Mouse (Mus musculus) neural tube, embryonic 12.5 days (tissue): ENCODE measurements around the gene Tardbp. TPM values are rescaled to one million over a fixed set of nuclear protein-coding genes. Genes with fewer than 3 reads are reported as not detected.

Experiments used
- ATAC-seq: fragments of 200-750 bp; cut with Nextera tagmentation; 2 replicates; pipeline ENCODE4 v1.8.0; 2017; ENCODE audit warnings: low read depth, mild to moderate bottlenecking, moderate TSS enrichment, moderate library complexity; ENCODE audit not compliant: low FRiP score
- H3K27ac ChIP-seq: fragments of 300-500 bp; sonication (generic); 2 replicates; pipeline ENCODE4 v1.5.1; 2016
- H3K27me3 ChIP-seq: fragments of 300-500 bp; sonication (generic); replicated peaks from 2 replicates; pipeline ENCODE4 v1.6.1; 2016; ENCODE audit warnings: mild to moderate bottlenecking
- H3K36me3 ChIP-seq: fragments of 300-500 bp; sonication (generic); 2 replicates; pipeline ENCODE4 v1.6.1; 2016; ENCODE audit warnings: mild to moderate bottlenecking
- H3K4me1 ChIP-seq: fragments of 300-500 bp; sonication (generic); 2 replicates; pipeline ENCODE4 v1.6.1; 2016
- H3K4me2 ChIP-seq: fragments of 300-500 bp; sonication (generic); replicated peaks from 2 replicates; pipeline ENCODE4 v1.6.1; 2016; ENCODE audit warnings: mild to moderate bottlenecking
- H3K4me3 ChIP-seq: fragments of 300-500 bp; sonication (generic); 2 replicates; pipeline ENCODE4 v1.5.1; 2016
- H3K9ac ChIP-seq: fragments of 300-500 bp; sonication (generic); 2 replicates; pipeline ENCODE4 v1.6.1; 2016; ENCODE audit warnings: mild to moderate bottlenecking
- H3K9me3 ChIP-seq: fragments of 300-500 bp; sonication (generic); 2 replicates; pipeline ENCODE4 v1.6.1; 2016; ENCODE audit warnings: mild to moderate bottlenecking
- WGBS: fragments of 180-500 bp; shearing (Covaris S2); methylation state at CpG from one replicate; pipeline ENCODE4 v1.1.7; 2016; 5-methylcytosine and 5-hydroxymethylcytosine counted together
- polyA plus RNA-seq: library from polyadenylated mRNA; unstranded; fragments of >200 nt; fragmentation: Nextera tagmentation; extraction: Ambion mirVana; gene quantifications from 2 replicates; pipeline ENCODE4 v1.2.1, GENCODE M21; 2016

The Tardbp gene
- polyA plus RNA-seq, 1 experiment from 2014 or later, result 323 TPM

GRCm38 (mm10) chr4:148562676-148563075, 64.1 kb downstream of the Tardbp start:
- 96% methylated on average over 17 of the region's 17 CpGs for WGBS
- Histone ChIP-seq H3K27ac (no peak overlapping the region), H3K27me3 (no peaks in the 10 kb centered on the region), H3K9me3 (no peaks in the 10 kb centered on the region), H3K4me2 (no peak overlapping the region), H3K4me1 (peaks cover 3% of the 10 kb centered on the region; the same call in 1 of the 2 replicates), H3K9ac (no peak overlapping the region), H3K4me3 (no peak overlapping the region), H3K36me3 (peaks cover 77% of the 10 kb centered on the region)
- ATAC-seq, result no peak

Other genes with a start within 250 kb of the Tardbp start
- 19.5 and 19.7 TPM in 2 replicates for gene Ubiad1, start 182.2 kb downstream of the Tardbp start, polyA plus RNA-seq
- gene Mtor, start 178.4 kb downstream of the Tardbp start, polyA plus RNA-seq, result 27.7 and 28.2 TPM in 2 replicates
- 0.29 and 0.37 TPM in 2 replicates for gene Angptl7, start 126.6 kb downstream of the Tardbp start, polyA plus RNA-seq
- gene Exosc10, start 68.6 kb downstream of the Tardbp start, polyA plus RNA-seq, result 88.3 and 95.6 TPM in 2 replicates
- gene Srm, start 35.5 kb downstream of the Tardbp start, polyA plus RNA-seq, result 167 and 170 TPM in 2 replicates
- gene Masp2, start 24.5 kb downstream of the Tardbp start, polyA plus RNA-seq, result 0.27 and 0.38 TPM in 2 replicates
- not detected in 2 replicates for gene Gm572, start 16.3 kb upstream of the Tardbp start, polyA plus RNA-seq
- gene Casz1, start 177.4 kb upstream of the Tardbp start, polyA plus RNA-seq, result 14.2 and 16.3 TPM in 2 replicates